Mouse (Mus musculus) spleen, adult 2 months (tissue): ENCODE measurements at regions not wholly inside any gene's neighbourhood (a gene's known extent, or its start where the extent isn't known, plus 50 kb on each side); places are given as distances from the start of the nearest gene placed in this dataset.

Experiments used
- DNase-seq, 2 experiments: peaks; one replicate each; pipeline versions ENCODE4 v3.0.0 to v3.0.0-alpha.2; 2012 to 2021; ENCODE audit warnings: low spot score in 2 of 2, low read depth in 1 of 2
- H3K27ac ChIP-seq: fragments of 200-500 bp; 2 replicates; pipeline ENCODE4 v1.5.1; 2012; ENCODE audit warnings: low read length, inconsistent platforms; ENCODE audit not compliant: insufficient read depth
- H3K27me3 ChIP-seq: fragments of 200-500 bp; 2 replicates; pipeline ENCODE4 v1.6.1; 2012; ENCODE audit warnings: mild to moderate bottlenecking, moderate library complexity, low read length, inconsistent platforms; ENCODE audit not compliant: control insufficient read depth, insufficient read depth
- H3K36me3 ChIP-seq: fragments of 200-500 bp; 2 replicates; pipeline ENCODE4 v1.6.1; 2012; ENCODE audit warnings: mild to moderate bottlenecking, low read length, inconsistent platforms; ENCODE audit not compliant: control insufficient read depth, insufficient read depth
- H3K4me1 ChIP-seq: fragments of 200-500 bp; 2 replicates; pipeline ENCODE4 v1.6.1; 2011; ENCODE audit warnings: inconsistent platforms; ENCODE audit not compliant: control insufficient read depth, insufficient read depth, insufficient read length
- H3K4me3 ChIP-seq: fragments of 200-500 bp; 2 replicates; pipeline ENCODE4 v1.5.1; 2011; ENCODE audit warnings: mild to moderate bottlenecking, inconsistent platforms; ENCODE audit not compliant: insufficient read depth, insufficient read length; ENCODE audit errors: extremely low read depth
- CTCF ChIP-seq: fragments of 200-500 bp; IDR thresholded peaks from 2 replicates; pipeline ENCODE4 v1.5.1; 2011; ENCODE audit warnings: mild to moderate bottlenecking, inconsistent platforms; ENCODE audit not compliant: insufficient read depth, insufficient read length, insufficient replicate concordance; ENCODE audit errors: extremely low read depth
- POLR2A ChIP-seq: fragments of 200-500 bp; IDR thresholded peaks from 2 replicates; pipeline ENCODE4 v1.6.1; 2011; ENCODE audit warnings: low read depth, low read length, inconsistent platforms
- whole genome bisulfite sequencing: fragments of 180-500 bp; shearing (Covaris S2); methylation state at CpG from one replicate; pipeline ENCODE4 v1.1.7; 2018; 5-methylcytosine and 5-hydroxymethylcytosine counted together

- Histone ChIP-seq H3K36me3 (no peaks in the 10 kb centered on the region), H3K4me1 (no peaks in the 10 kb centered on the region), H3K27ac (no peak overlapping the region), H3K4me3 (no peak overlapping the region), H3K27me3 (no peaks in the 10 kb centered on the region)
- DNase-seq, result no peak
- WGBS, result 77% methylated on average over 3 of the region's 3 CpGs
- TF ChIP-seq POLR2A, result no peak
- TF ChIP-seq CTCF, result no peak
Observed at GRCm38 (mm10) chr1:122607309-122607708, 1039.5 kb upstream of the Ddx18 start.

GRCm38 (mm10) chr1:122575954-122576353 lies 1008.2 kb upstream of the Ddx18 start:
- WGBS, result 52% methylated on average over 4 of the region's 4 CpGs
- H3K36me3 ChIP-seq, result no peaks in the 10 kb centered on the region
- no peak overlapping the region for H3K27ac ChIP-seq
- H3K27me3 ChIP-seq, result no peaks in the 10 kb centered on the region
- TF ChIP-seq CTCF (no peak), POLR2A (no peak)
- DNase-seq, result no peak
- H3K4me3 ChIP-seq, result no peak overlapping the region
- no peaks in the 10 kb centered on the region for H3K4me1 ChIP-seq

GRCm38 (mm10) chr1:122551596-122551995 lies 983.8 kb upstream of the Ddx18 start:
- no peak for TF ChIP-seq CTCF
- no peak for TF ChIP-seq POLR2A
- whole genome bisulfite sequencing, result 90% methylated on average over 1 of the region's 1 CpGs
- H3K4me3 ChIP-seq, result no peak overlapping the region
- H3K36me3 ChIP-seq, result no peaks in the 10 kb centered on the region
- DNase-seq, result no peak
- no peaks in the 10 kb centered on the region for H3K27me3 ChIP-seq
- no peak overlapping the region for H3K27ac ChIP-seq
- H3K4me1 ChIP-seq, result no peaks in the 10 kb centered on the region

GRCm38 (mm10) chr1:122509580-122509979 lies 941.8 kb upstream of the Ddx18 start:
- Histone ChIP-seq H3K4me1 (no peaks in the 10 kb centered on the region), H3K27ac (no peak overlapping the region), H3K36me3 (no peaks in the 10 kb centered on the region), H3K27me3 (no peaks in the 10 kb centered on the region), H3K4me3 (no peak overlapping the region)
- TF ChIP-seq CTCF, result no peak
- no peak for TF ChIP-seq POLR2A
- DNase-seq, result no peak
- 69% methylated on average over 2 of the region's 2 CpGs for WGBS

GRCm38 (mm10) chr1:122501707-122502106 lies 933.9 kb upstream of the Ddx18 start:
- TF ChIP-seq CTCF, result no peak
- no peak for TF ChIP-seq POLR2A
- 47% methylated on average over 4 of the region's 4 CpGs for WGBS
- no peak for DNase-seq

GRCm38 (mm10) chr1:122478003-122478402 lies 910.2 kb upstream of the Ddx18 start:
- Histone ChIP-seq H3K36me3 (no peaks in the 10 kb centered on the region), H3K27me3 (no peaks in the 10 kb centered on the region), H3K4me1 (no peaks in the 10 kb centered on the region), H3K27ac (no peak overlapping the region), H3K4me3 (no peak overlapping the region)
- WGBS, result 54% methylated on average over 1 of the region's 1 CpGs
- no peak for TF ChIP-seq CTCF
- no peak for DNase-seq

More at GRCm38 (mm10) chr1:122501707-122502106, 933.9 kb upstream of the Ddx18 start:
- Histone ChIP-seq H3K27ac (no peak overlapping the region), H3K4me1 (no peaks in the 10 kb centered on the region), H3K36me3 (no peaks in the 10 kb centered on the region), H3K27me3 (no peaks in the 10 kb centered on the region), H3K4me3 (no peak overlapping the region)

GRCm38 (mm10) chr1:122463931-122464330 lies 896.1 kb upstream of the Ddx18 start:
- Histone ChIP-seq H3K27me3 (no peaks in the 10 kb centered on the region), H3K27ac (no peak overlapping the region), H3K4me3 (no peak overlapping the region), H3K36me3 (no peaks in the 10 kb centered on the region), H3K4me1 (no peaks in the 10 kb centered on the region)
- TF ChIP-seq CTCF (no peak), POLR2A (no peak)
- WGBS, result 69% methylated on average over 3 of the region's 3 CpGs
- no peak for DNase-seq

- H3K36me3 ChIP-seq, result no peaks in the 10 kb centered on the region
- no peak for DNase-seq
- H3K4me3 ChIP-seq, result no peak overlapping the region
- no peaks in the 10 kb centered on the region for H3K4me1 ChIP-seq
- WGBS, result 77% methylated on average over 2 of the region's 2 CpGs
- TF ChIP-seq CTCF (no peak), POLR2A (no peak)
- H3K27me3 ChIP-seq, result no peaks in the 10 kb centered on the region
- no peak overlapping the region for H3K27ac ChIP-seq
Observed at GRCm38 (mm10) chr1:122459056-122459455, 891.3 kb upstream of the Ddx18 start.
